Mouse (Mus musculus) ES-Bruce4 (cell line): ENCODE measurements at regions not wholly inside any gene's neighbourhood (a gene's known extent, or its start where the extent isn't known, plus 50 kb on each side); places are given as distances from the start of the nearest gene placed in this dataset.

Experiments
- H3K27ac ChIP-seq: 2 replicates; pipeline ENCODE4 v1.5.1; 2012; ENCODE audit warnings: low read length, inconsistent platforms; ENCODE audit not compliant: insufficient read depth
- H3K27me3 ChIP-seq: 2 replicates; pipeline ENCODE4 v1.6.1; 2012; ENCODE audit warnings: mild to moderate bottlenecking, low read length, inconsistent platforms; ENCODE audit not compliant: control insufficient read depth, poor library complexity, insufficient read depth, severe bottlenecking
- H3K36me3 ChIP-seq: 2 replicates; pipeline ENCODE4 v1.6.1; 2012; ENCODE audit warnings: inconsistent platforms, mild to moderate bottlenecking, low read length, moderate library complexity; ENCODE audit not compliant: control insufficient read depth, poor library complexity, insufficient read depth, severe bottlenecking
- H3K4me1 ChIP-seq: one replicate; pipeline ENCODE4 v1.8.1; 2011; ENCODE audit warnings: low read length; ENCODE audit not compliant: control insufficient read depth, insufficient read depth
- H3K4me3 ChIP-seq: 2 replicates; pipeline ENCODE4 v1.5.1; 2011; ENCODE audit warnings: low read depth, mild to moderate bottlenecking, low read length
- H3K9ac ChIP-seq: 2 replicates; pipeline ENCODE4 v1.6.1; 2012; ENCODE audit warnings: low read depth, mild to moderate bottlenecking, inconsistent platforms; ENCODE audit not compliant: poor library complexity, severe bottlenecking
- H3K9me3 ChIP-seq: replicated peaks from 2 replicates; pipeline ENCODE4 v1.6.1; 2012; ENCODE audit warnings: mild to moderate bottlenecking, low read length, inconsistent platforms; ENCODE audit not compliant: control insufficient read depth, poor library complexity, insufficient read depth, severe bottlenecking
- CTCF ChIP-seq: IDR thresholded peaks from one replicate; pipeline ENCODE4 v1.8.1; 2011; ENCODE audit warnings: low read depth, low read length
- EP300 ChIP-seq: IDR thresholded peaks from 2 replicates; pipeline ENCODE4 v1.6.1; 2011; ENCODE audit warnings: low read depth, low read length; ENCODE audit not compliant: insufficient read depth
- POLR2A ChIP-seq: IDR thresholded peaks from one replicate; pipeline ENCODE4 v1.8.1; 2011; ENCODE audit warnings: low read length; ENCODE audit not compliant: insufficient read depth

DNA sequence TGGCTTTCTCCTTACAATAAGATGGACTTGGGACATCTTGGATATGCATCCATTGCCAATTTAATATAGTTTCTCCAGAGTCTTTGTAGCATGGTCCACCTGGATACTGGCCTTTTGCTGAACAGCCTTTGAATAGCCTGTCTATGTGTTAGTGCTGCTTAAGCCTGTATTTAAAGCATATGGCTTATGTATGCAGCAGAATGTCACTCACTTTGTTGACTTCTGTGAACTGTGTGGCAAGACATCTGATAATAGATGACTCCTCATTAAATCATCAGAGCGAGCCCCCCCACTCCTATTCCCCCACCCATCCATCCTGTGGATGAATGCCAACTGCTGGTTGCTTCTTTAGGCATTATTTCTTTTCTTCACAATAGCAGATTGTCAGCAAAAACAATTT, 268.2 kb upstream of the Bmp2 start:
- no peaks in the 10 kb centered on the region for H3K4me1 ChIP-seq
- H3K4me3 ChIP-seq = no peak overlapping the region
- no peaks in the 10 kb centered on the region for H3K27me3 ChIP-seq
- TF ChIP-seq EP300 (no peak), CTCF (no peak), POLR2A (no peak)
- no peak overlapping the region for H3K9ac ChIP-seq
- no peaks in the 10 kb centered on the region for H3K36me3 ChIP-seq
- no peak overlapping the region for H3K27ac ChIP-seq
- no peaks in the 10 kb centered on the region for H3K9me3 ChIP-seq

DNA sequence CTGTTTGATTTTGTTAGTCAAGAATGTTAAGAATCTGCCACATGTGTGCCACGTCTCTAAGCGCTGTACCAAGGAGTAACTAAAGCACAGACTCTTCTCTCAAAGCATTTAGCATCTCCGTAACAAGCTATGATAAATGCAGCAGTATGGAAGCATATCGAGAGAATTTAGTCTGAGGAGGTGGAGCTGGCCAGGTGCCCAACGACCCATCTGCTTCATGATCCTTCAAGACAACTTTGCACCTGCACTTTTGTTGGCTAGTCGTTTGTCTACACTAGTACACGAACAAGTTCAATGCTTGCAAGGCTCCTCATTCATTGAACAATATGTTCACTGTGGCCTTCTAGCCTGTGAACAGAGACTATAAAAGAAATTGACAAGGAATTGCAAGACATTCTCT, 257.8 kb upstream of the Bmp2 start:
- TF ChIP-seq CTCF (no peak), POLR2A (no peak), EP300 (no peak)

DNA sequence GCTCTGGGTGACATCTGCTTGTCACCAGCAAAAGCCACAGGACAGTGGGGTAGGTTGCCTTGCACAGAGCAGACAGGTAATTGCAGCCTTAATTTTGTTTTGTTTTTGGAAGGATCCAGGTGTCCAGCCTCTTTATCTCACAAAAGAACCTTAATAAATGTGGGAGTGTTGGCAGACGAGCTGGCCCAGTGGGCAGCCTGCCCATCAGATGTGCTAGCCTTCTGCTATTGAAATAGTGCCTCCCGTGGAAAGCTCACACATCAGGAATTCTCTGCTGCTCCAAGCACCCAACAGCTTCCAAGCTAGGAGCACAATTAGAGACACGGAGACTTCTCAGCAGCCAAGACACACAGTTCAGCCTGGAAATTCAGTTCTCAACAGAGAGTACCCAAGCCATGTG, 246.0 kb upstream of the Bmp2 start:
- Histone ChIP-seq H3K4me1 (no peaks in the 10 kb centered on the region), H3K36me3 (no peaks in the 10 kb centered on the region), H3K27me3 (no peaks in the 10 kb centered on the region), H3K27ac (no peak overlapping the region), H3K9ac (no peak overlapping the region), H3K9me3 (no peaks in the 10 kb centered on the region), H3K4me3 (no peak overlapping the region)
- TF ChIP-seq POLR2A (no peak), CTCF (no peak), EP300 (no peak)

More for the DNA sequence above, 257.8 kb upstream of the Bmp2 start:
- H3K27ac ChIP-seq = no peak overlapping the region
- no peaks in the 10 kb centered on the region for H3K4me1 ChIP-seq
- H3K27me3 ChIP-seq = no peaks in the 10 kb centered on the region
- H3K9ac ChIP-seq = no peak overlapping the region
- H3K9me3 ChIP-seq = peaks cover 2% of the 10 kb centered on the region; the same call in 1 of the 2 replicates
- H3K4me3 ChIP-seq = no peak overlapping the region
- no peaks in the 10 kb centered on the region for H3K36me3 ChIP-seq

GRCm38 (mm10) chr2:133311001-133311400, 241.0 kb upstream of the Bmp2 start:
- Histone ChIP-seq H3K9me3 (no peaks in the 10 kb centered on the region), H3K4me1 (no peaks in the 10 kb centered on the region), H3K36me3 (no peaks in the 10 kb centered on the region), H3K9ac (no peak overlapping the region), H3K27ac (no peak overlapping the region), H3K4me3 (no peak overlapping the region), H3K27me3 (no peaks in the 10 kb centered on the region)
- TF ChIP-seq EP300 (no peak), CTCF (no peak), POLR2A (no peak)

- Histone ChIP-seq H3K27me3 (no peaks in the 10 kb centered on the region), H3K4me1 (no peaks in the 10 kb centered on the region), H3K9me3 (no peaks in the 10 kb centered on the region), H3K9ac (no peak overlapping the region), H3K36me3 (no peaks in the 10 kb centered on the region), H3K27ac (no peak overlapping the region), H3K4me3 (no peak overlapping the region)
- TF ChIP-seq CTCF (no peak), POLR2A (no peak), EP300 (no peak)
These were observed 225.5 kb upstream of the Bmp2 start for GRCm38 (mm10) chr2:133326290-133327050.

- TF ChIP-seq EP300 (no peak), CTCF (no peak), POLR2A (no peak)
- no peaks in the 10 kb centered on the region for H3K4me1 ChIP-seq
These were observed 224.3 kb upstream of the Bmp2 start for GRCm38 (mm10) chr2:133327653-133328052.

More at GRCm38 (mm10) chr2:133327653-133328052, 224.3 kb upstream of the Bmp2 start:
- H3K27ac ChIP-seq = no peak overlapping the region
- no peak overlapping the region for H3K4me3 ChIP-seq
- no peaks in the 10 kb centered on the region for H3K27me3 ChIP-seq
- no peaks in the 10 kb centered on the region for H3K9me3 ChIP-seq
- no peaks in the 10 kb centered on the region for H3K36me3 ChIP-seq
- no peak overlapping the region for H3K9ac ChIP-seq
